Mouse (Mus musculus) heart, postnatal 0 days (tissue): Measurements from ENCODE around the gene Lbhd2. TPM values are rescaled to one million over a fixed set of nuclear protein-coding genes. Genes with fewer than 3 reads are reported as not detected.

Source experiments
- ATAC-seq: fragments of 200-750 bp; cut with Nextera tagmentation; 2 replicates; pipeline ENCODE4 v1.8.0; 2017; ENCODE audit warnings: low read depth, moderate number of reproducible peaks, moderate library complexity; ENCODE audit not compliant: insufficient read depth
- DNase-seq: peaks from one replicate; pipeline ENCODE4 v3.0.0-alpha.2; 2016; ENCODE audit warnings: low spot score
- H3K27ac ChIP-seq: fragments of 300-500 bp; sonication (generic); 2 replicates; pipeline ENCODE4 v1.5.1; 2014; ENCODE audit warnings: low read depth, mild to moderate bottlenecking
- H3K27me3 ChIP-seq: fragments of 300-500 bp; sonication (generic); 2 replicates; pipeline ENCODE4 v1.6.1; 2014; ENCODE audit warnings: low read length, mixed read lengths; ENCODE audit not compliant: control insufficient read depth, insufficient read depth
- H3K36me3 ChIP-seq: fragments of 300-500 bp; sonication (generic); replicated peaks from 2 replicates; pipeline ENCODE4 v1.6.1; 2014; ENCODE audit warnings: low read length, mixed read lengths; ENCODE audit not compliant: control insufficient read depth, insufficient read depth
- H3K4me1 ChIP-seq: fragments of 300-500 bp; sonication (generic); 2 replicates; pipeline ENCODE4 v1.6.1; 2014; ENCODE audit warnings: antibody characterized with exemption; ENCODE audit not compliant: control insufficient read depth, insufficient read depth
- H3K4me2 ChIP-seq: fragments of 300-500 bp; sonication (generic); 2 replicates; pipeline ENCODE4 v1.6.1; 2014; ENCODE audit warnings: low read depth, mild to moderate bottlenecking, low read length, moderate library complexity
- H3K4me3 ChIP-seq: fragments of 300-500 bp; sonication (generic); 2 replicates; pipeline ENCODE4 v1.5.1; 2014; ENCODE audit warnings: low read depth, low read length
- H3K9ac ChIP-seq: fragments of 300-500 bp; sonication (generic); replicated peaks from 2 replicates; pipeline ENCODE4 v1.6.1; 2014; ENCODE audit warnings: low read depth, low read length, mixed read lengths
- H3K9me3 ChIP-seq: fragments of 300-500 bp; sonication (generic); replicated peaks from 2 replicates; pipeline ENCODE4 v1.6.1; 2016; ENCODE audit warnings: low read length; ENCODE audit not compliant: control insufficient read depth
- CTCF ChIP-seq: IDR thresholded peaks from 2 replicates; pipeline ENCODE4 v1.5.1; 2016; ENCODE audit warnings: antibody characterized with exemption, control low read depth, low read depth
- EP300 ChIP-seq: IDR thresholded peaks from 2 replicates; pipeline ENCODE4 v1.6.1; 2016; ENCODE audit warnings: antibody characterized with exemption, low read depth
- WGBS: fragments of 180-500 bp; shearing (Covaris S2); extraction: QIAGEN DNeasy Blood & Tissue Kit; methylation state at CpG from one replicate; pipeline ENCODE4 v1.1.7; 2014; 5-methylcytosine and 5-hydroxymethylcytosine counted together
- polyA plus RNA-seq: library from polyadenylated mRNA; unstranded; fragments of >200 nt; fragmentation: Nextera tagmentation; extraction: Ambion mirVana; gene quantifications from 2 replicates; pipeline ENCODE4 v1.2.1, GENCODE M21; 2015
- total RNA-seq: library from RNA; depleted of rRNA; stranded (reverse); fragments of >200 nt; gene quantifications from 2 replicates; pipeline ENCODE4 v1.2.3, GENCODE M21; 2014; ENCODE audit warnings: low replicate concordance

The Lbhd2 gene
- total and polyA plus RNA-seq, 2 experiments from 2014 or later: not detected

DNA sequence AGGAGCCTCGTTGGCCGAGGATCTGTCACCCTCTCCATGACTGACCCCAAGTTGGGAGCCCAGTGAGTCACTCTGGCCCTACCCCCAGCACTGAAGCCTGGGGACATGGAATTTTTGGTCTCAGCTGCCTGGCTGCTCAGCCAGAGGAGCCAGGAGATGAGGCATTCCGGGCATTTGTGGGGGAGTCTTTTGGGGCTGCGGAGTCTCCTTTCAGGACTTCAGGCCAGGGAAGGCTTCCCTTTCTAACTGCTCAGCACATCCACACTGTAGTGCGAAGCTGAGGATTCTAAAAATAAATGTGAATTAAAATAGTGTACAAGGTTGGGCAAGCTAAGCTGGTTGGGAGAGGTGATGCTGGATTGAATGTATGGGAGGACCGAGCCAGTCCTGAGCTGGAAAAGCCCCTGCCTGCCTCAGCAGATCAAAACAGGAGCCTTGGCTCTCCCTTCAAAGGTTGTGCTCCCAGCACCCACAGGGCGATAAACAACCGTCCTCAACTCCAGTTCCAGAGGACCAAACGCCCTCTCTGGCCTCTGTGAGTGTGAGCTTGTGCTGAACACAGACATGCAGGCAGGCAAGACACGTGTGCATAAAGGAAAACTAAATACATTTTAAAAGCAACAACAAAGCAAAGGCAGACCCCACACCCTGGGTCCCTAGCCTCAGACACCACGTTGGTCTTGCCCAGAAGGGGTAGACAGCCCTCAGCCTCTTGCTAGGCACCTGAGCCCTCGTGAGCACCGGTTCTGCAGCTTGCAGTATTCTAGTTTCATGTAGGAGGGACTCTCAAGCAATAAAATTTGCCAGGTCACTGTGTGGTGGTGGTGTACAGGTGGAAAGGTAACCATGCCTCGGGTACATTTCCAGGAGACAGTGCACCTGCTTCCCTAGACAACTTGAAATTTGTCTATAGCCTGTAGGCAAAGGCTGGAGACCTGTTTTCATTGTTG is 24.5 kb downstream of the Lbhd2 start:
- Histone ChIP-seq H3K4me2 (0 out of 2 replicates have a peak overlapping the region, but pooled peaks have one; percentile 70), H3K4me3 (no peak overlapping the region), H3K27ac (peak overlapping the region; percentile 27), H3K9ac (no peak overlapping the region), H3K4me1 (peaks cover 38% of the 10 kb centered on the region), H3K9me3 (no peaks in the 10 kb centered on the region), H3K27me3 (peaks cover 24% of the 10 kb centered on the region), H3K36me3 (no peaks in the 10 kb centered on the region)
- no peak for TF ChIP-seq CTCF
- TF ChIP-seq EP300: no peak
- DNase-seq: no peak
- ATAC-seq: no peak
- 34% methylated on average over 14 of the region's 14 CpGs for WGBS

DNA sequence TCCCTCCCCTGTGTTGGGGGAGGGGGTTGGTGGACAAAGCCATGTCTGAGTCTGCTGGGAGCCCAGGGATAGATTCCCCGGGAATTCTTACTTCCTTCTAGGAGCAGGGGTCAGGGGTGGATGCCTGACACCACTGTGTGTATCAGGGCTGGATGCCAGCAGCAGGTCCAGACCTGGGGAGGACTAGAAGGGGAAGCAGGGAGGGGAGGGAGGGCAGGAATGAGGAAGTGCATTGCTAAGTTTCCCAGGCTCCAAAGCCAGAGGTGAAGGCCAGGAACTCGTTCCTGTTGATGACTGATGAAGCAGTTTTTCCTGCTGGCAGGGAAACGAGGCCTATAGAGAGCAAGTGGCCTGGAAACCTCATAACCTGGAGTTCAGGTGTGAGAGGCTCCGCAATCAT is 25.5 kb downstream of the Lbhd2 start:
- TF ChIP-seq EP300 (no peak), CTCF (no peak)
- H3K9me3 ChIP-seq: no peaks in the 10 kb centered on the region
- H3K27me3 ChIP-seq: peaks cover 23% of the 10 kb centered on the region
- 50% methylated on average over 4 of the region's 4 CpGs for WGBS
- no peak overlapping the region for H3K4me2 ChIP-seq
- no peak for ATAC-seq
- H3K4me1 ChIP-seq: peaks cover 42% of the 10 kb centered on the region
- H3K9ac ChIP-seq: no peak overlapping the region
- peak overlapping the region; percentile 44; the same call in 1 of the 2 replicates for H3K27ac ChIP-seq
- no peak for DNase-seq
- H3K4me3 ChIP-seq: no peak overlapping the region
- H3K36me3 ChIP-seq: no peaks in the 10 kb centered on the region

DNA sequence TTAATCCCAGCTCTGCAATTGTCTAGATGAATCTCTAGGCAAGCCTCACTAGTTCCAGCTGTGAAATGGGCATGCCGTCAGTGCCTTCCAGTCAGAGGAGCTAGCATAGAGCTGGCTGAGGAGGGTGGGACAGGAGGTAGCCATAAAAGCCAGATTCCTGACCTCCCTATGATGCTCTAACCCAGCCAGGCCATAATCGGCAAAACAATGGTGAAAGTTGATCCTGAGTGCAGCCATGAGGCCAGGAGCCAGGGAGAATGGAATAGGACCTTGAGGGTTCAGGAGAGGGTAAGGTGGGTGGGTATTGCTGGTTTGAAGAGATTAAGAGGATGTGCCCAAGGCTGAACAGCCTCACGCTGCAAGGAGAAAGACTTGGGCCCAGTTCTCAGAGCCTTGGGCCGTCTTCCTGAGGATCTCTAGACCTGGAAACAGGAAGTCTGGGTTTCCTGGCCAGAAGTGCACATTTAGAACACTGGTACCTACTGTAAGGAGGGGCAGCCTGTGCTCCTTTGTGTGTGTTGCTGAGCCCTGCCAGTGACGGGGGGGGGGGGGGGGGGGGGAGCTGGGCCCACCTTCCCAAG is 26.2 kb downstream of the Lbhd2 start:
- Histone ChIP-seq H3K9me3 (no peaks in the 10 kb centered on the region), H3K4me3 (no peak overlapping the region), H3K27me3 (peaks cover 25% of the 10 kb centered on the region), H3K27ac (peak overlapping the region; percentile 52), H3K9ac (no peak overlapping the region), H3K36me3 (no peaks in the 10 kb centered on the region), H3K4me1 (peaks cover 42% of the 10 kb centered on the region), H3K4me2 (no peak overlapping the region)
- TF ChIP-seq CTCF (no peak), EP300 (no peak)
- DNase-seq (no peak), ATAC-seq (no peak)
- 58% methylated on average over 4 of the region's 5 CpGs for WGBS

DNA sequence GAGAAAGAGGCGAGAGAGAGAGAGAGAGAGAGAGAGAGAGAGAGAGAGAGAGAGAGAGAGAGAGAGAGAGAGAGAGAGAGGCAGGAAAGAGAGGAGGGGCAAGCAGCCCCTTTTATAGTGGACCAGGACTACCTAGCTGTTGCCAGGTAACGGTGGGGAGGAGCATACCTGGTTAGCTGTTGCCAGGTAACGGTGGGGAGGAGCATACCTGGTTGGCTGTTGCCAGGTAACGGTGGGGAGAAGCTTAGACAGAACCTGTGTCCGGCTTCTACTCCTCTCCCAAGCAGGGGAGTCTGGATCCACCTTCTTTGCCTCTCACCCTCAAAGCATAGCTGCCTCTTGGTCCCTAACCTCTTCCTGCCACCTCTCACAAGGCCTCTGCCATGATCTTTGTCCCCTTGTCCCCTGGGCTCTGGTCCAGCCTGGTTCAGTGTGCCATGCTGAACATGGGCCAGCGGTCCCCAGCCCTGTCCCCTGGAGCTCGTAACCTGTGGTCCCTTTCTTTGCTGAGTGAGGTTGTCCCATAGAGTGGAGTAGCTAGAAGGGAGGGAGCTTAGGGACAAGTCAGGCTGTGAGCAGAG is 27.6 kb downstream of the Lbhd2 start:
- Histone ChIP-seq H3K9ac (no peak overlapping the region), H3K4me1 (peaks cover 32% of the 10 kb centered on the region), H3K4me3 (no peak overlapping the region), H3K9me3 (no peaks in the 10 kb centered on the region), H3K27me3 (peaks cover 18% of the 10 kb centered on the region), H3K27ac (peak overlapping the region; percentile 68), H3K36me3 (no peaks in the 10 kb centered on the region), H3K4me2 (no peak overlapping the region)
- DNase-seq: no peak
- WGBS: 37% methylated on average over 5 of the region's 7 CpGs
- ATAC-seq: no peak
- no peak for TF ChIP-seq EP300
- TF ChIP-seq CTCF: no peak

DNA sequence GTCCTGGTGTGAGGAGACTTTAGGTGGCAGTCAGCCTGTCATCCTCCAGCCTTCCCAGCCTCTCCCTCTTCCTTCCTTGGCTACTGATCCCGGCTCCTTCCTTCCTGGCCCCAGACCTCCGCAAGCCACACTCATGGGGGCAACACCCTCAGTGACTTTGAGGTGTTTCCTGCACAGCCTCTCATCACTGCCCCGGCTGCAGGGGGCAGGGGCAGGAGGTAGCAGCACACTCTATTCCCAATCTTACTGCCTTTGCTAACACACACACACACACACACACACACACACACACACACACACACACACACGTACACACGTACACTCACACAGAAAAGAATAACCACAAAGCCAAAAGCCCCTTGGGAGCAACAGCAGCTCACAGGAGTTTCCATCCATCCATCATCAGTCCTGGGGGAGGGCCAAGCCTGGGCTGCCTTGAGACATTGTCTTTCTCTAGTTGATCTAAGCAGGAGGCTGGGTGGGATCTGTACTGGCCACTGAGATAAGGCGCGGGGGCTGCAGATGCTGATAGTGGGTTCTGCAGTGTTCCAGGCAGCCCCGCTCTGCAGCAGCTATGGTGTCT is 28.2 kb downstream of the Lbhd2 start:
- Histone ChIP-seq H3K9me3 (no peaks in the 10 kb centered on the region), H3K9ac (no peak overlapping the region), H3K4me3 (no peak overlapping the region), H3K36me3 (no peaks in the 10 kb centered on the region), H3K4me1 (peaks cover 28% of the 10 kb centered on the region), H3K27me3 (peaks cover 21% of the 10 kb centered on the region), H3K4me2 (no peak overlapping the region), H3K27ac (peak overlapping the region; percentile 68)
- DNase-seq (no peak), ATAC-seq (peak; percentile 32)
- TF ChIP-seq CTCF (no peak), EP300 (peak; percentile 51; the same call in 1 of the 2 replicates)
- 10% methylated on average over 7 of the region's 8 CpGs for WGBS
